Mouse (Mus musculus) limb, embryonic 14.5 days (tissue): ENCODE results near the gene Tfb2m. TPM values are rescaled to one million over a fixed set of nuclear protein-coding genes. Genes with fewer than 3 reads are reported as not detected.

Experiments
- ATAC-seq: fragments of 200-750 bp; cut with Nextera tagmentation; 2 replicates; pipeline ENCODE4 v1.8.0; 2017; ENCODE audit warnings: low read depth, moderate number of reproducible peaks, moderate TSS enrichment; ENCODE audit not compliant: low FRiP score
- DNase-seq: peaks from one replicate; pipeline ENCODE4 v3.0.0-alpha.2; 2015; ENCODE audit warnings: low spot score
- H3K27ac ChIP-seq: fragments of 300-500 bp; sonication (generic); replicated peaks from 2 replicates; pipeline ENCODE4 v1.5.1; 2014; ENCODE audit warnings: low read depth, mild to moderate bottlenecking, low read length, moderate library complexity, mixed read lengths
- H3K27me3 ChIP-seq: fragments of 300-500 bp; sonication (generic); 2 replicates; pipeline ENCODE4 v1.6.1; 2014; ENCODE audit warnings: low read length, mixed read lengths; ENCODE audit not compliant: control insufficient read depth, insufficient read depth
- H3K36me3 ChIP-seq: fragments of 300-500 bp; sonication (generic); 2 replicates; pipeline ENCODE4 v1.6.1; 2014; ENCODE audit warnings: mild to moderate bottlenecking, low read length, moderate library complexity, mixed read lengths; ENCODE audit not compliant: control insufficient read depth, insufficient read depth
- H3K4me1 ChIP-seq: fragments of 300-500 bp; sonication (generic); 2 replicates; pipeline ENCODE4 v1.6.1; 2014; ENCODE audit warnings: antibody characterized with exemption, low read length, mixed read lengths; ENCODE audit not compliant: control insufficient read depth, insufficient read depth
- H3K4me2 ChIP-seq: fragments of 300-500 bp; sonication (generic); replicated peaks from 2 replicates; pipeline ENCODE4 v1.6.1; 2014; ENCODE audit warnings: low read depth, mild to moderate bottlenecking, low read length, moderate library complexity; ENCODE audit not compliant: severe bottlenecking
- H3K4me3 ChIP-seq: fragments of 300-500 bp; sonication (generic); replicated peaks from 2 replicates; pipeline ENCODE4 v1.5.1; 2014; ENCODE audit warnings: low read length
- H3K9ac ChIP-seq: fragments of 300-500 bp; sonication (generic); 2 replicates; pipeline ENCODE4 v1.6.1; 2014; ENCODE audit warnings: mild to moderate bottlenecking, low read depth, low read length, moderate library complexity; ENCODE audit not compliant: severe bottlenecking
- H3K9me3 ChIP-seq: fragments of 300-500 bp; sonication (generic); 2 replicates; pipeline ENCODE4 v1.6.1; 2016; ENCODE audit warnings: low read length; ENCODE audit not compliant: control insufficient read depth
- POLR2A ChIP-seq: fragments of 200-500 bp; IDR thresholded peaks from 2 replicates; pipeline ENCODE4 v1.8.0; 2012; ENCODE audit warnings: inconsistent platforms, mild to moderate bottlenecking, moderate library complexity, borderline replicate concordance; ENCODE audit not compliant: insufficient read depth, insufficient read length; ENCODE audit errors: extremely low read depth
- WGBS: fragments of 180-500 bp; shearing (Covaris S2); extraction: QIAGEN DNeasy Blood & Tissue Kit; methylation state at CpG from one replicate; pipeline ENCODE4 v1.1.7; 2014; 5-methylcytosine and 5-hydroxymethylcytosine counted together
- polyA plus RNA-seq, 2 experiments: library from polyadenylated mRNA; depleted of rRNA in 1 of 2; stranded (reverse) in 1 of 2; unstranded in 1 of 2; fragments of >200 nt; fragmentation: Nextera tagmentation in 1 of 2; extraction: Ambion mirVana in 1 of 2; gene quantifications; 2 replicates each; pipeline versions ENCODE4 v1.2.1 to v1.2.3; 2012 to 2014

The Tfb2m gene
- polyA plus RNA-seq, 2 experiments: 20.2 to 31.3 TPM

- H3K9ac ChIP-seq: no peak overlapping the region
- H3K4me1 ChIP-seq: peaks cover 5% of the 10 kb centered on the region
- no peaks in the 10 kb centered on the region for H3K9me3 ChIP-seq
- 27% methylated on average over 3 of the region's 3 CpGs for WGBS
- no peak for DNase-seq
- H3K27ac ChIP-seq: no peak overlapping the region
- H3K4me3 ChIP-seq: no peak overlapping the region
- no peaks in the 10 kb centered on the region for H3K36me3 ChIP-seq
- ATAC-seq: no peak
- no peak for TF ChIP-seq POLR2A
- no peaks in the 10 kb centered on the region for H3K27me3 ChIP-seq
- no peak overlapping the region for H3K4me2 ChIP-seq
Measured at GRCm38 (mm10) chr1:179586430-179587095, 40.5 kb upstream of the Tfb2m start.

GRCm38 (mm10) chr1:179585646-179586045 lies 39.6 kb upstream of the Tfb2m start:
- H3K4me2 ChIP-seq: no peak overlapping the region
- H3K9ac ChIP-seq: no peak overlapping the region
- no peaks in the 10 kb centered on the region for H3K36me3 ChIP-seq
- TF ChIP-seq POLR2A: no peak
- peaks cover 5% of the 10 kb centered on the region for H3K4me1 ChIP-seq
- no peaks in the 10 kb centered on the region for H3K9me3 ChIP-seq
- 83% methylated on average over 9 of the region's 9 CpGs for WGBS
- H3K27ac ChIP-seq: no peak overlapping the region
- H3K27me3 ChIP-seq: no peaks in the 10 kb centered on the region
- H3K4me3 ChIP-seq: no peak overlapping the region
- ATAC-seq: no peak; the same call in 1 of the 2 replicates
- DNase-seq: no peak

DNA sequence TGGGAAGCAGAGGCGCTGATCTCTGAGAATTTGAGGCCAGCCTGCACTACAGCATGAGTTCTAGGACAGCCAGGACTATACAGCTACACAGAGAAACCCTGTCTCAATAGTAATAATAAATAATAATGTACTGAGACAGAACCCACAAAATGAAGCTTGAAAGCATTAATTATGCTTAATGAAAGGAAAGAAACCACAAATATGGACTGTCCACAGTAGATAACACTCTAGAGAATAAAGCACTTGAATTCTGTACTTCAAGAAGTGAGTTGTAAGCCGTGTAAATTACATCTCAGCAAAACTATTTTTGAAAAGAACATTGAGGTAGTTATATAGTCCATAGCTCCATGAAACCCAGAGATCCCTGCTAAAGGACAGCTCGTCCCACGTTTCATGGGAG lies 38.2 kb upstream of the Tfb2m start:
- TF ChIP-seq POLR2A: no peak
- DNase-seq (no peak), ATAC-seq (no peak)
- Histone ChIP-seq H3K9ac (no peak overlapping the region), H3K27ac (no peak overlapping the region), H3K4me2 (no peak overlapping the region), H3K36me3 (peaks cover 7% of the 10 kb centered on the region; the same call in 1 of the 2 replicates), H3K4me1 (peaks cover 5% of the 10 kb centered on the region), H3K4me3 (no peak overlapping the region), H3K27me3 (no peaks in the 10 kb centered on the region), H3K9me3 (no peaks in the 10 kb centered on the region)
- 87% methylated on average over 4 of the region's 4 CpGs for WGBS

GRCm38 (mm10) chr1:179583090-179583489 lies 37.0 kb upstream of the Tfb2m start:
- H3K27me3 ChIP-seq: no peaks in the 10 kb centered on the region
- ATAC-seq (no peak), DNase-seq (no peak)
- WGBS: 90% methylated on average over 3 of the region's 3 CpGs
- no peak overlapping the region for H3K4me3 ChIP-seq
- no peak for TF ChIP-seq POLR2A
- no peaks in the 10 kb centered on the region for H3K9me3 ChIP-seq
- H3K36me3 ChIP-seq: peaks cover 12% of the 10 kb centered on the region
- no peak overlapping the region for H3K27ac ChIP-seq
- H3K4me1 ChIP-seq: peaks cover 3% of the 10 kb centered on the region
- no peak overlapping the region for H3K9ac ChIP-seq
- no peak overlapping the region for H3K4me2 ChIP-seq

- 28% methylated on average over 6 of the region's 6 CpGs for WGBS
Measured at GRCm38 (mm10) chr1:179582021-179582433, 36.0 kb upstream of the Tfb2m start.

DNA sequence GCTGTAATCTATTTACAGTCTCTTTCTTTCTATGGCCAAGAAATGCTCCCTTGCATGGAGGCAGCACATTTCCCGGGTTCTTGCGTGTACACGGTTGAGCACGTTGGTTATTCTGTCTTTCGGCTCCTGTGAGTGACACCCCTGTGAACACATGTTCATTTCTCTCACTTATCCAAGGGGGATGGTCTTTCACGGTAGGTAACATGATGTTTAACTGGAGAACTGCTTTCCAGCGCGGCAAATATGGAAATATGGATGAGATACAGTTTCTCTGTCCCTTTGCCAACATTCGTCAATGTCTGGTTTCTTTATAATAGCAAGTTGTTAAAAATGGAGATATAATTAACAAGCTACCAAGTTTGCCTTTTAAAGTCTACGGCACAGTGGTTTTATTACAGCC lies 35.4 kb upstream of the Tfb2m start:
- TF ChIP-seq POLR2A: no peak
- Histone ChIP-seq H3K36me3 (peaks cover 12% of the 10 kb centered on the region), H3K4me1 (no peaks in the 10 kb centered on the region), H3K9me3 (no peaks in the 10 kb centered on the region), H3K4me2 (no peak overlapping the region), H3K27me3 (no peaks in the 10 kb centered on the region), H3K4me3 (no peak overlapping the region), H3K9ac (no peak overlapping the region), H3K27ac (no peak overlapping the region)
- ATAC-seq (no peak), DNase-seq (no peak)
- 56% methylated on average over 10 of the region's 10 CpGs for WGBS

More at GRCm38 (mm10) chr1:179582021-179582433, 36.0 kb upstream of the Tfb2m start:
- Histone ChIP-seq H3K9me3 (no peaks in the 10 kb centered on the region), H3K4me2 (no peak overlapping the region), H3K27me3 (no peaks in the 10 kb centered on the region), H3K4me3 (no peak overlapping the region), H3K36me3 (peaks cover 12% of the 10 kb centered on the region), H3K27ac (no peak overlapping the region), H3K9ac (no peak overlapping the region), H3K4me1 (no peaks in the 10 kb centered on the region)
- TF ChIP-seq POLR2A: no peak
- DNase-seq (no peak), ATAC-seq (peak; percentile 50; the same call in 1 of the 2 replicates)
